Mouse (Mus musculus) intestine, postnatal 0 days (tissue): ENCODE measurements around the gene Magohb. TPM values are rescaled to one million over a fixed set of nuclear protein-coding genes. Genes with fewer than 3 reads are reported as not detected.
"Not testable (repeated sequence)": the region's sequence is repeated elsewhere in the genome, so short reads cannot be mapped to it uniquely, and the experiment has no call there.

Source experiments
- ATAC-seq: fragments of 200-750 bp; cut with Nextera tagmentation; 2 replicates; pipeline ENCODE4 v1.8.0; 2017; ENCODE audit warnings: mild to moderate bottlenecking, moderate TSS enrichment, moderate library complexity
- H3K27ac ChIP-seq: fragments of 300-500 bp; sonication (generic); 2 replicates; pipeline ENCODE4 v1.5.1; 2014; ENCODE audit warnings: mild to moderate bottlenecking, low read depth, low read length, moderate library complexity
- H3K27me3 ChIP-seq: fragments of 300-500 bp; sonication (generic); replicated peaks from 2 replicates; pipeline ENCODE4 v1.6.1; 2014; ENCODE audit warnings: low read length, mixed read lengths; ENCODE audit not compliant: control insufficient read depth, insufficient read depth
- H3K36me3 ChIP-seq: fragments of 300-500 bp; sonication (generic); 2 replicates; pipeline ENCODE4 v1.6.1; 2014; ENCODE audit warnings: mild to moderate bottlenecking, moderate library complexity; ENCODE audit not compliant: control insufficient read depth, insufficient read depth
- H3K4me1 ChIP-seq: fragments of 300-500 bp; sonication (generic); replicated peaks from 2 replicates; pipeline ENCODE4 v1.6.1; 2014; ENCODE audit warnings: antibody characterized with exemption, low read length, mixed read lengths; ENCODE audit not compliant: control insufficient read depth, insufficient read depth
- H3K4me2 ChIP-seq: fragments of 300-500 bp; sonication (generic); replicated peaks from 2 replicates; pipeline ENCODE4 v1.6.1; 2014; ENCODE audit warnings: low read depth, mild to moderate bottlenecking, moderate library complexity
- H3K4me3 ChIP-seq: fragments of 300-500 bp; sonication (generic); 2 replicates; pipeline ENCODE4 v1.5.1; 2014; ENCODE audit warnings: low read depth, low read length
- H3K9ac ChIP-seq: fragments of 300-500 bp; sonication (generic); 2 replicates; pipeline ENCODE4 v1.6.1; 2014; ENCODE audit warnings: mild to moderate bottlenecking, low read depth, low read length
- H3K9me3 ChIP-seq: fragments of 300-500 bp; sonication (generic); 2 replicates; pipeline ENCODE4 v1.6.1; 2016; ENCODE audit warnings: mixed run types; ENCODE audit not compliant: control insufficient read depth
- CTCF ChIP-seq: sonication (generic); IDR thresholded peaks from 2 replicates; pipeline ENCODE4 v1.5.1; 2016; ENCODE audit warnings: low read depth, mild to moderate bottlenecking, control low read depth, antibody characterized with exemption, moderate library complexity
- WGBS: fragments of 180-500 bp; shearing (Covaris S2); extraction: QIAGEN DNeasy Blood & Tissue Kit; methylation state at CpG from one replicate; pipeline ENCODE4 v1.1.7; 2014; 5-methylcytosine and 5-hydroxymethylcytosine counted together
- polyA plus RNA-seq: library from polyadenylated mRNA; unstranded; fragments of >200 nt; fragmentation: Nextera tagmentation; extraction: Ambion mirVana; gene quantifications from 2 replicates; pipeline ENCODE4 v1.2.1, GENCODE M21; 2015

Gene Magohb
- polyA plus RNA-seq, 1 experiment from 2014 or later: 37.3 TPM

- 13% methylated on average over 10 of the region's 10 CpGs for WGBS
- Histone ChIP-seq H3K27me3 (no peaks in the 10 kb centered on the region), H3K36me3 (no peaks in the 10 kb centered on the region; the same call in 1 of the 2 replicates), H3K9me3 (no peaks in the 10 kb centered on the region), H3K4me2 (peak overlapping the region; percentile 79), H3K9ac (peak overlapping the region; percentile 62), H3K4me1 (no peaks in the 10 kb centered on the region), H3K4me3 (peak overlapping the region; percentile 83), H3K27ac (peak overlapping the region; percentile 69; the same call in 1 of the 2 replicates)
- no peak for TF ChIP-seq CTCF
- ATAC-seq: peak; percentile 1; the same call in 1 of the 2 replicates
Observed at GRCm38 (mm10) chr6:131292276-131292990, 611 bp downstream of the Magohb start.

DNA sequence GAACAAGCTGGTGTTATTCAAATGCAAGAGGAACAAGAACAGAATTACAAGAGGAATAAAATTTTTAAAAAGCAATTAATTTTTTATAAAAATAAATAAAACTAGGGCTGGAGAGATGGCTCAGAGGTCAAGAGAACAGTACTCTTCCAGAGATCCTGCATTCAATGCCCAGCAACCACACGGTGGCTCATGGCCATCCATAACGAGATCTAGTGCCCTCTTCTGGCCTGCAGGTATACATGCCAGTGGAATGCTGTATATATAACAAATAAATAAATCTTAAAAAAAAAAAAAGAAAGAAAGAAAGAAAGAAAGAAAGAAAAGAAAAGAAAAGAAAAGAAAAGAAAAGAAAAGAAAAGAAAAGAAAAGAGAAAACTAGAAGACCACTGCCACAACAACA is 2.6 kb downstream of the Magohb start:
- Histone ChIP-seq H3K9ac (no peak overlapping the region), H3K4me3 (no peak overlapping the region), H3K4me2 (no peak overlapping the region), H3K27me3 (no peaks in the 10 kb centered on the region), H3K9me3 (no peaks in the 10 kb centered on the region), H3K27ac (no peak overlapping the region), H3K36me3 (peaks cover 8% of the 10 kb centered on the region; the same call in 1 of the 2 replicates), H3K4me1 (no peaks in the 10 kb centered on the region)
- ATAC-seq: no peak
- peak; percentile 76 for TF ChIP-seq CTCF
- 11% methylated on average over 2 of the region's 2 CpGs for WGBS

- not testable (repeated sequence) for H3K4me1 ChIP-seq, ATAC-seq, H3K4me2 ChIP-seq, H3K27ac ChIP-seq, H3K9ac ChIP-seq, H3K27me3 ChIP-seq, H3K4me3 ChIP-seq, H3K9me3 ChIP-seq
- peaks cover 12% of the 10 kb centered on the region; the same call in 1 of the 2 replicates for H3K36me3 ChIP-seq
- WGBS: 85% methylated on average over 2 of the region's 2 CpGs
Observed at GRCm38 (mm10) chr6:131278160-131278559, 14.9 kb downstream of the Magohb start.

DNA sequence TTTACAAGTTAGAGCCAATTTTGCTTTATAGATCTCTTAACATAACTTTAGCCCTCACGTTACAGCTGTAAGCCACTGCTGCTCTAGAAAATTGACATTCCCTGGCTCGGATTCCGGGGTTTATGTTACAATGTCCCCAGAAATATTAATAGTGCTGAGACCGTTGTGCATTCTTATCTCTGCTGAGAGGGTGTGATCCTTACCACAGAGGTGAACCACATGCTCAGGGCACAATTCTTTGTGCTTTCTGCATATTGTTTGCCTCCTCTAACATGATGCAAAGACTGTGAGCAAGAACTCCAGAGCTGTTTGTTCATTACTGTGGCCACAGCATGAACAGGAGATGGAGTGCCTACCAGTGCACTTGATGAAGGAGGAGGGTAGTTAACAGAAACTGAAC is 16.4 kb downstream of the Magohb start:
- no peak for ATAC-seq
- Histone ChIP-seq H3K4me2 (no peak overlapping the region), H3K4me1 (no peaks in the 10 kb centered on the region), H3K36me3 (peaks cover 5% of the 10 kb centered on the region; the same call in 1 of the 2 replicates), H3K9me3 (no peaks in the 10 kb centered on the region), H3K27me3 (no peaks in the 10 kb centered on the region), H3K4me3 (no peak overlapping the region), H3K9ac (no peak overlapping the region), H3K27ac (no peak overlapping the region)
- 71% methylated on average over 4 of the region's 4 CpGs for WGBS
- TF ChIP-seq CTCF: no peak

GRCm38 (mm10) chr6:131272311-131272710 is 20.7 kb downstream of the Magohb start:
- no peaks in the 10 kb centered on the region for H3K4me1 ChIP-seq
- no peak overlapping the region for H3K9ac ChIP-seq
- H3K27ac ChIP-seq: no peak overlapping the region
- no peaks in the 10 kb centered on the region for H3K27me3 ChIP-seq
- no peak overlapping the region for H3K4me3 ChIP-seq
- no peak overlapping the region for H3K4me2 ChIP-seq
- H3K9me3 ChIP-seq: no peaks in the 10 kb centered on the region
- peaks cover under 1% of the 10 kb centered on the region; the same call in 1 of the 2 replicates for H3K36me3 ChIP-seq
- TF ChIP-seq CTCF: no peak
- ATAC-seq: no peak
- 89% methylated on average over 1 of the region's 1 CpGs for WGBS

- H3K4me1 ChIP-seq: no peaks in the 10 kb centered on the region
- no peaks in the 10 kb centered on the region for H3K27me3 ChIP-seq
- no peaks in the 10 kb centered on the region for H3K9me3 ChIP-seq
- TF ChIP-seq CTCF: no peak
- H3K4me3 ChIP-seq: no peak overlapping the region
- no peaks in the 10 kb centered on the region for H3K36me3 ChIP-seq
- H3K9ac ChIP-seq: no peak overlapping the region
- WGBS: 60% methylated on average over 1 of the region's 1 CpGs
- no peak for ATAC-seq
- H3K4me2 ChIP-seq: no peak overlapping the region
- no peak overlapping the region for H3K27ac ChIP-seq
Observed at GRCm38 (mm10) chr6:131270312-131270711, 22.7 kb downstream of the Magohb start.
